Mouse (Mus musculus) small intestine, adult 2 months (tissue): ENCODE results near the gene Tigit.

Experiments
- CTCF ChIP-seq: fragments of 200-500 bp; IDR thresholded peaks from 2 replicates; pipeline ENCODE4 v1.5.1; 2012; ENCODE audit warnings: low read depth, mild to moderate bottlenecking, control low read depth, inconsistent platforms, low read length, moderate library complexity, mixed read lengths; ENCODE audit not compliant: insufficient replicate concordance, insufficient read length; ENCODE audit errors: extremely low read depth
- POLR2A ChIP-seq: fragments of 200-500 bp; IDR thresholded peaks from 2 replicates; pipeline ENCODE4 v1.6.1; 2012; ENCODE audit warnings: low read depth, mild to moderate bottlenecking, control low read depth, inconsistent platforms, low read length, moderate library complexity

DNA sequence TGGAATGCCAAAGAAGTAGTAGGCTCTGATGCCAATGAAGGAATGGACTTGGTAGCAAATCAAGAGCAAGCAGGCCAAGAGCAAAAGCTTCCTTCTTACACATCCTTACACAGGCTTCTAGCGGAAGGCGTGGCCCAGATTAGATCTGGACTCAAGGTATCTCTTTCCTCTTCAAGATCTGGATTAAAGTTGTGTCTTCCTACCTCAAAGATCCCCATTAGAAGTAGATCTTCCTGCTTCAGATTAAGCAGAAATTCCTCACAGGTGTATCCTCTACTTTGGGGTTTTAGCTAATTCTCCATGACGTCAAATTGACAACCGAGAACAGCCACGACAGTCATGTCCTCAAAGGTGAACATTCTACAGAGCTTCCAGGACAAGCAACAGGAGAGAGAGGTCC, 27.8 kb upstream of the Tigit start:
- no peak for TF ChIP-seq CTCF
- TF ChIP-seq POLR2A: no peak
